Mouse (Mus musculus): ENCODE results near the gene Clca2.
A peak's percentile ranks its signal among the peaks of the same experiment; 100 is the strongest.

Gene Clca2

DNA sequence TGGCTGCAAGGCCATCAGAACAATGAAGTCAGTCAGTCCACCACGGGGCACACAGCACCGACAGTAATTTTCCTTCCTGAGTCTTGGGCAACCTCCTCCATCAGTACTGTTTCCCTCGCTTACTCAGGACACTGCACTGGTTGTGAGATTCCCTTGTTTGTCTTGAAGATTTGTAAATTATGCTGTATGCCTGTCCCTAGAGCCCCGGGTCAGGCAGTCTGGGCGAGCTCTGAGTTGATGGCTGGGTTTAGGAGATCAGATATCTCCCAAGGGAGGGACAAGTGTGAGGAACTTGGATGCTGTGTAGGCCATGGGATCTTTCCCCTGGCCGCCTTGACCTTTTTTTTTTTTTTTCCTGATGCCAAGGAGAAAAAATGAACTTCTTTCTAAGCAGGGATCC is at the start of gene Clca2:
Gene Clca2, minus strand, starts transcription at position 153 of the 400 bp plus-strand sequence.
- DNase-seq = no peak

DNA sequence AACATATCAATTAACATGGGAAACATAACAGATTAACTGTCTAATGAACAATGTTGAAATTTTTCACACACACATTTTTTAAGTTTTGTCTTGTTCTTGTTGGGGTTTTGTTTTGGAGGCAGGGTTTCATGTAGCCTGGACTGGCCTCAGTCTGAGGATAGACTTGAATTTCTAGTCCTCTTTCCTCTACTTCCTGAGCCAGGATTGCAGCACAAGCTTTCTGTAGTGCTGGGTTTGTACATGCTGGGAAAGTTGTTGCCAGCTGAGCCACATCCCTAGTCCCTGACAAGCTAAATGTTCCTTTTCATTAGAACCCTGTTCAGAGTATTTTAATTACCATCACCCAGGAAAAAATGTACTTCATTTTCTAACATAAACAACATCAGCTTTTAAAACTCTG is 48.7 kb upstream of the Clca2 start:
- DNase-seq = no peak

DNA sequence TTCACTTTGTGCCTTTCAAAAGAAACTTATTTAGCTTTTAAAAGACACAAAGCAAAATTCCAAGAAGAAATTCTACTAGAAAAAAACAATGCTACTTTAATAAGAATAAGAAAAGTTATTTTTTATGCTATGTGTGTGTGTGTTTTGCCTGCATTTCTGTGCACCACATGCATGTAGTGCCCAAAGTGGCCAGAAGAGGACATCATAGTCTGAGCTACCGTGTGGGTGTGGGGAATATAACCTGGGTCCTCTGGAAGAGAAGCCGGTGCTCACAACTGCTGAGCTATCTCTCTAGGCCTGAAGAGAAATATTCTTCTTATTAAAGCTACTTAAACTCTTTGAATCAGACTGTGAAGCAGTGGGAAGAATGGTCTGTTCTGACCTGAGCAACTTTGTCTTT is 48.2 kb upstream of the Clca2 start:
- DNase-seq = no peak

DNA sequence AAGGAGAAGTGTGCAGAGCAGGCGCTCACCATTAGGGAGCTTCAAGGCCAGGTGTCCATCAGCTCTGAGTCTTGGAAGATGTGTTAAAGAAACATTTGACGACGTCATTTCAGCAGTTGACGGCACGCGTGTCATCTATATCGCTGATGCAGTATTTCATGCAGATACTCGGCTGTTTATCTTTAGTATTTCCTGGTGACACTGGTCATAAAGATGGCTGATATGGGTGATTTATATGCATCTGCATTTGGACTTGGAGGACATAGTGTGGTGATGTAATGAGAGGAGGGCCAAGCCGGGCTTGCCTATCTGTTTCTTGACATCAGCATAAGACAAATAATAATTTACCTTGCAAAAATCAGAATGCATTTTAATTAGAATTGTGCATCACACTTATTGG is 47.6 kb upstream of the Clca2 start:
- no peak for DNase-seq

DNA sequence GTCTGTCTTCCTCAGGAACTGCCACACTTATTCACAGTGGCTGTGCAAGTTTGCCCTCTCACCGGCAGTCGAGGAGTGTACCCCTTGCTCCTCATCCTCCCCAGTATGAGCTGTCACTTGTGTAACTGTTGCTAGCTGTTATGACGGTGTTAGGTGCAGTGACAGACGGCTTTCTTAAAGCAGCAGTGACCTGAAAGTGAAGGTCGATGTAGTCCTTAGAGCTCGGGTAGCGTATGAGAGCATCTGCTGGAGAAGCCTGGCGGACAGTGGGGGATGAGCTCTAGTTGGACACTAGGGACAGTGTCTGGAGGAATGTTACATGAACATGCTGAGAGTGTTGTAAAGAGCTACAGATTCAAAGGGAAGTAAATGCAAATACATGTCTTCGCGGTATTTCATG is 44.6 kb upstream of the Clca2 start:
- no peak for DNase-seq

DNA sequence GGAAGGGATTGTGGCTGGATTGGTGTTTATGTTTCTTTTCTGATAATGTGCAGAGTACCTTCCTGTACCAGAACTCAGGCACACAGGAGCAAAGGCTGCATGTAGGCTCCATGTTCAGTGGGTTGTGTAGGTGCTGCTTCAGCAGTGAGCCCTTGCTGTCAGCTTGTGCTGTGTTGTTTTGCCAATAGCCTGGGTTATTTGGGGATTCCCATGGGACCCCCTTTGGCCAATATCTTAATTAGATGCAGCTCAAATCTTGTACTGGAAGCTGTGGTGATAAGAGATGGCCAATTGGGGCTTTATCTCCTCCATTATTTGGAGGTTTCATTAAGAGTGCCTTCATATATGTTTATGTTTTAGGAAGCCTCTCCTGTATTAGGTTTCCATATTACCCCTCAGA is 43.7 kb upstream of the Clca2 start:
- no peak for DNase-seq

DNA sequence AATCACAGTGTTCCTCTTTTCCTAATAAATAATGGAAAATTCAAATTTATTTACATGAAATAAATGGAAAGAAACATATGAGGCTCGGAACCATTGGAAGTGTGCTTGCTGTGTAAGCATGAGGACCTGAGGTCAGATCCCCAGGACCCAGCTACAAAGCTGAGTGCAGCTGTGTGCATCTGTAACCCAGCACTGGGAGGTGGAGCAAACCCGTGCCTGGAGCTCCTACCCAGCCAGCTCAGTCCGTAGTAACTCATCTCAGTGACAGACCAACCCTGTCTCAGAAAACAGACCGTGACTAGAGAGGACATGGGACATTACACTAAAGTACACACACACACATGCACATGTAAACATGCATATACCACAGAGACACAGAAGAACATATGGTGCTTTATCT is 41.0 kb upstream of the Clca2 start:
- DNase-seq = no peak

DNA sequence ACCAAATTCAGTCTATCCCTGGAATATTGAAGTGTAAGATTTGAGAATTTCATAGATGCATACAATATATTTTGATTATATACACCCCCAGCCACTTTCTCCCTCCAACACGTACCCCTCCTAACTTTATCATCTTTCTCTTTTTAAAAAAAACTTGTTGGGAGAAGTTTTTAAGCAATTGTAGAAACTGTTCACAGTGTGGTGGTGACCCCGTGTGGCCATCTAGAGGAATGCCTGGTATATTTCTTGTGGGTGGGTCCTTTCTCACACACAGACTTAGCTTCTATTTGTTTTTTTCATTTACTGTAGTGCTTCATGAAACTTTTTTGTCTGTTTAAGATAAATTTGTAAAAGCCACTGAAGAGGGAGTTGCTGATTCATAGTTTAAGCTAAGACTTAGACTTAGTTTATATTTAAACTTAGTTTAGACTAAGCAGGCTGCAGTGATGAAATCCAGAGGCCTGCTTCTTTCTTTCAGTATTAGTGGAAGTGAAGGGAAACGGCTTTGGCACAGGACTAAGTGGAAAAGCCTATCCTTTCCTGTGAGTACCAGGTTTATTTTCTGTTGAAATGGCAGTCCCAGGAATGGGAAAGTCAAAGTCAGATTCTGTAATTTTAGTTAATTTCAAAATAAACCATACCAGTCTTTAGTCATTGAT is 32.1 kb upstream of the Clca2 start:
- peak; percentile 56 to 60 for DNase-seq

DNA sequence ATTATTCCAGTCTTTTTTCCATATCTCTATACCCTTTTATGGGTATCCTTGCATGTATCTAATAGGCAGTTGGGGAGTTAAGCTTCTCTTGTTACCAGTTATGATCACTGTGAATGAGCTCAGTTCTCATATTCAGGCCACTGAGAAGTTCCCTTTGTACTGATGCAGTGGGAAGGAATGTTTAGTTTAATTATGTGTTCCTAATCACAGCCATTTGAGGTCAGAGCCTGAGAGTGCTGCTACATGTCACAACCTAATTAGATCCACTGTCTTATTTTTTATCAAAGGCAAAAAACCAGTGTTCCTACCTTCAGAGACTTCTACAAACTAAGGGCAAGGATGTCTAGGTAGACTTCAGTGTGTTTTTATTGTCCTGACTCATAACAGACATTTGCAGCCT is 30.1 kb upstream of the Clca2 start:
- no peak for DNase-seq

DNA sequence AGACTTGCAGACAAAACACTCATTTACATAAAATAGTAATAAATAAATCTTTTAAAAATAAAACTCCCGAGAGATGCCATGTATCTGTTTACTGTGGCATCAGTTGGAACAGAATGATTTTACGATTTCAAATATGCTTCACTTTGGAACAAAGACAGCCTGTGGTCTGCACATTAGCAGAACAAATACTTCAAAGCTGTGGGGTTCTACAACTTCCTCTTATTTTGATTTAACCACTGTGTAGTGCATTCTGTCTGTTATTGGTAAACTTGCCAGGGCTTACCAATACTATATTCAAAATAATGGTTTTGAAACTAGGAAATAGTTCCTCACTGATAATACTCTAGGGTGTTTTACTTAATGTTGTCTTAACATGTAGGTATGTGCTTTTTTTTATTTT is 27.4 kb upstream of the Clca2 start:
- DNase-seq = no peak

DNA sequence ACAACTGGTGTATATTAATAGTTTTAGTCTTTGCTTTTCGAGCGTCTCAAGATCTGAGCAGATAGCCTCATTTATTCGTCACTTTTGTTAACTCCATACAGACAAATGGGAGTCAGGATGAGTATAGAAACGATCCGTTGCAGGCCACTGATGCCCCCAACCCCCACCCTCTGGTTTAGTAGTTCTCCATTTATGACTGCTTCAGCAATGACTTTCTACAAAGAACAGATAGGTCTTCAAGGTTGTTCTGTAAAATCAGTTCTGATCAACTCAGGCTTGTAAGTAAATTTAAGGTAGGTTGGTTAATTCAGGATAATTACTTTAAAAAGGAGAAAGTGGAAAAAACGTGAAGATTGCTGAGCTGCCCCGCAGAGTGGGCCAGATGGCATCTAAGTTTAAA is 20.2 kb upstream of the Clca2 start:
- peak; percentile 25 to 31 for DNase-seq

DNA sequence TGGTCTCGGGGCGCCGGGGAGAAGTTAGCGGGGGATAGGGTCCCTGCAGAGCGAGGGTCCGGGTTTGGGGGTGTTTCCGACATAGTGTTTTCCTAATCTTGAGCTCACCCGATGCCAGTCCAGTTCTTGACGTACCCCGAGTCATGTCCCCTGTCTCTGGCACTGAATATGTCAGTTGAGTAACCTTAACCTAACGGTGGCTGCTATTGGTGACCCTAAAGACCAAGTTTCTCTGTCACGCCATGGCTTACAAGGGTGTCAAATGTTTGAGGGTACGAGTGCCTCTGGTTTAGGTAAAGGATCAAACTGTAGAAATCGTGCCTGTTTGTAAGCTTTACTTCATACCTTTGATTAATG is 19.7 kb upstream of the Clca2 start:
- no peak for DNase-seq

DNA sequence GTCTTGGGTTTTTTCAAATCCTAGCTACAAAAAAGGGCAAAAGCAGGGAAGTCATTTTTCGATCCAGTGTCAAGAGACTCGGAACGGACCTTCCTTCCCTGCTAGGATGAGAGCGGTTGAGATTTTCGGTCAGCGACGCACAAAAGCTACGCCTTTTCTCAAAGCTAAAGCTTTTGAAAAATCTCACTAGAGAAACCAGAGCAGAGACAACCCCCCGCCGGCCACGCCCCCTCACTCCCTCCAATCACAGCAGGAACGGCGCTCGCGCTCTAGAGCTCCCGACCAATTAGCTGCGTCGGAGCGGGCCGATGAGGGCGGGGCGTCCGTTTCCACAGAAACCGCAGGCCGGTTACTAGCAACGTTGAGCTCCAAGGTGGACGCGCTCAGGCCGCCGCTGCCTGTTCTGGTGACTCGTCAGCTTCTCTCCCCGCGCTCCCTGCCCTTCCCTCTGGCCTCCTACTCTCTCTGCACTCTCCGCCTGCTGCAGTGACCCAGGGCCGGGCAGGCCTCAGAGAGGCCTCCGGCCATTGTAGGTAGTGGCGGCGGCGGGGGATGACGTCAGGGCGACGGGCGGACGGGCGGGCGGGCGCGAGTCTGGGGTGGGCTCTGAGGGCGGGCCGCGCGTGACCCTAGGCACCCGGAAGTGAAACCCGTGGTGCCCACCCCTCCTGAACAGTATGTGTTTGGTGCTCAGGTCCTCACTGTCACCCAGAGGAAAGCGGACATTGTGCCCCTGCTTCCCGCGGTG is 19.2 kb upstream of the Clca2 start, which contains the start of gene Odf2l:
Gene Odf2l, plus strand, starts transcription at position 335 of the 748 bp plus-strand sequence.
- peak; percentile 98 for DNase-seq

DNA sequence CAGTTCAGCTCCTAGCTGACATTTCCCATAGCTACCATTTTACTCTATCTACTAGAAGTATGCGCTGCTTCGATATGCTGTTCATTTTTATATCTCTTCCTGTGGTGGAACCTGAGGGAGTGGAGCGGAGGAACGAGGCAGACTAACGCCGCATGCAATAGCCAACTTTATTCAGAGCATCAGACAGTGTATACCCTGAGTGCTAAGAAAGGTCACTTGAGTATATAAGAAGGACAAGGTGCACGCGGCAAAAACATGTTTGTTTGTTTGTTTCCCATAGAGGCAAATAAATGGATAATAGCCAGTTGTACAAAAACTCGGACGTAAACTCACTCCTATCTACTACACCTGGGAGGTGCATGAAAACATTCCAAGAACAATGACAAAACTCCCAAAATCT is 18.4 kb upstream of the Clca2 start:
- no peak for DNase-seq

DNA sequence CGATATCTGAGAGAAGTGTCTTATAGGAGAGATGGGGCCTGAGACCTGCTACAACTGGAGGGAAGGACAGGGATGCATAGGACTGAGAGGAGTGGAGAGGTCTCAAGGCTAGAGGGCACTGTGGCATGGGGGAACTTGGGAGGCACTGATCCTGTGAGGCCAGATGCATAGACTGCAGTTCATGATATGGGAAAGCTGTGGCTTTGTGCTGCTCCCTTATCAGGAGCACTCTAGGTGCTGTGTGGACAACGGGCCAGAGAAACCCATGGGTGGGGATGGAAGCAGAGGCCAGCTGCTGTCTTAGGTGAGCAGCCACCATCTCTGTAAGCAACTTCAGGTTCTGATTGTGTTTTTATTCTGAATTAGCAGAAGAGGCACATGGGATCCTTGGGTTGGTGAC is 15.9 kb upstream of the Clca2 start:
- DNase-seq = no peak

DNA sequence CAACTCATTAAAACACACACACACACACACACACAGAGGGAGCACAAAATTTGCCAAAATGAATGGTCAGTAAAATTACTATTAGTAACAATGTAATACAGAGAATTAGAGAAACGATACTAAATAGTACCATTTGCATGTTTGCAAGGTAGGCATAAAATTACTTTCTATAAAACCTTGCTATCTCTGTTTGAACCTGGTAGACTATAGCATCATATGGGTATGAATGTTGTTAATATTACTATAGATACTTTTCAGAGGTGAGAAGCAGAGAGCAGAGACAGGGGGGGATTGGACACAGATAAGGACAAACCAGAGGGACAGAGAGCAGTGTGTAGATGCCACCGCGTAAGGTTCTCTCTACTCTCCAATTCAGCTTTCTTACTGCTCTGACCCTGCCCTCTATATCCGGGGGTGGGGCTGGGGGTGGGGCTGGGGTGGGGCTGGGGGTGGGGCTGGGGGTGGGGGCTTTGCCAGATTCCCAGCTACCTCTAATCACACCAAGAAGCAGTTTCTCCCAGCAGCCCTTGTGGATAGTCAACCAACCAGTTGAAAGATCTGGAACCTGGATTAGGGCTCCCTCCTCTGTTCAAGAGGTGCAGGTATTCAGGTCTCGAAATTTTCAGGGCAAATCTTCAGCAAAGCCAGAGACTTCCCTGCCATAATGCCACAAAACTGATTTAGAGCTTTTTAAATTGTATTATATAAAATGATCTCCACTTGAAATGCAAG is 6.7 kb upstream of the Clca2 start:
- DNase-seq = no peak

DNA sequence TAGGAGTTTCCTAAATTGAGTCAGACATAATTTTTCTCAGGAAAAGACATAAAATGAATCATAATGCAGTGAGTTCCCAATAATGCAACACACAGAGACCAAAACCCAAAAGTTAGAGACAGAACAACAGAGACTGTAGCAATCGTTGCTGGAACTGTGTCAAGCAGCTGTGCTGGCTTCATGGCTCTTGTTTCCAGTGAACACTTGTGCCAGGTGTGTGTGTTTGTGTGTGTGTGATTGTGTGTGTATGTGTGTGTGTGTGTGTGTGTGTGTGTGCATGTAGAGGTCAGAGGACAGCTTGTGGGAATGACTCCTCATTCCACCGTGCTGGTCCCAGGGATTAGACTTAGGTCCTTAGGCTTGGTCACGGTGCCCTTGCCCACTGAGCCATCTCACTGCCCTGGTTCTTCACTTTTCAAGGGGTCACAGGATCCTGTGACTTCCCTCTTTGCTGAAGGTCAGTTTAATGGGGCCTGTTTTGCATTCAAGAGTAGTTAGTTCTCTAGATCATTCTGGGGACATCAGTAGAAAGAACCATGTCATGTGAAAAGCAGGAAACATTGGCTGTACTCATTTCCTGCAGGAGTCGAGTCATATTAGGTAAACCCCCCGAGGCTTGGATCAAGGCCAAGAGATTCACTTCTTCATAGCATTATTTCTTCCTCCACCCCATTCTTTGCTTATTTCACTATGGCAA is 6.0 kb upstream of the Clca2 start:
- DNase-seq = no peak

DNA sequence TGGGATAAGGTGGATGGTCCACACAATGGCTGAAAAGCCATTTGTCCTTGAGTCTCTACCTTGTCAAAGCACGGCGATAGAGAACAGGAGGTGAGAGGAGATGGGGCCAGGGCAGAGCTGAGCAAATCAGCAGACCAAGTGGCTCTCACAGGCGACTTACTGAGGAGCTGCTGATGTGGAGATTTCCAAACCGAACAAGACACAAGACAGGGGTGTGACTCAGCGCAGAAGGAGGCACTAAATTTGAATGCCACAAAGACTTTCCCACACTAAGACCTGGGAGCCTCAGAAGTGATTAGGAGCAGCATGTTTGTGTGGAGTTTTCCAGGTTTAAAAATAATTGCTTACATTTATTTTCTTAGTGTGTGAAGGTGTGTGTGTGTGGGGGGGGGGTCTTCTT is 4.5 kb upstream of the Clca2 start:
- DNase-seq = no peak

DNA sequence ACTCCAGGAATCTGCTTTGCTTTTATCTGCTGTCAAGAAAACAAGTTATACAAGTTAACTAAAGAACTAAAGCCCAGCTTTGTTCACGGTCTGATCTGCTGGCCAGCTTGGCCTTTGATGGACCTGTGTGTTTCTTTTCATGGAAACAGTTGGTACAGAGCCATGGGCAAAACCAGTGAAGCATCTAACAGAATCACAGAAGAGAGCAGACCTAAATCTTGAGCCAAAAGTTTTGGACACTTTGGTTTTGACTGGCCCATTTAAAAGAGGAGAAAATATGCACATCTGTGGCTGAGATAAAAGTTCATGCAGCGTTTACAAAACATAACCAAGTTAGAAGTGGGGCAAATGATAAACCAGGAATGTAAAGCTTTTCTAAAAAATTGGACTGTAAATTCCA is 4.1 kb upstream of the Clca2 start:
- DNase-seq = no peak

DNA sequence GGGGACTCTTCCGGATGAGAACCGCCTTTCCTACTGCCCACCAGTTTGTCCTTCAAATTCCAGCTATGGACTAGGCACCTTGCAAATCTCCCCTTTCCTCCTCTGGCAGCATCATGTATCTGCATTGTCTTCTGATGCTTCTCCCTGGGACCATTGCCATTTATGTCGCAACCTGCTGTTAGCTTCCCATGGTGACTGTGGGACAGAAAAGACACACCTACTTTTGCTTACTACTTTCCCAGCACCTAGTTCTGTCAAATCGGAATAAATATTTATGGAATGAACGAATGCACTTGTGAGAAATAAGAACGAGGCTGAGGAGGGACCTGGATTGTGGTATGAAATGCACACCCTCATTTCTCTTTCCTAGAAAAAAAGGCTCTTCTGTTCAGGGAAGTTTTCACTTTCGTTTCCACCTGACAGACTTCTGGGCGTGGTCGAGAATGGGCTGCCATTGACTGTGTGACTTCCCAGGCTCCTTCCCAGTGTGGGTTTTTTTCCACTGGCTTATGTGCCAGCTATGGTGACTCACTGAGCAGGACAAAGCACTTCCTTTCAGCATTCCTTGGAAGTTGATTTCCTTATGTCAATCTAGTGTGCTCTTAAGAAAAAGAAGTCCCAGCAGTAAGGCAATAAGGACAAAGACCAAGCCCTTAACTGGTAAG is 2.8 kb upstream of the Clca2 start:
- DNase-seq = no peak

DNA sequence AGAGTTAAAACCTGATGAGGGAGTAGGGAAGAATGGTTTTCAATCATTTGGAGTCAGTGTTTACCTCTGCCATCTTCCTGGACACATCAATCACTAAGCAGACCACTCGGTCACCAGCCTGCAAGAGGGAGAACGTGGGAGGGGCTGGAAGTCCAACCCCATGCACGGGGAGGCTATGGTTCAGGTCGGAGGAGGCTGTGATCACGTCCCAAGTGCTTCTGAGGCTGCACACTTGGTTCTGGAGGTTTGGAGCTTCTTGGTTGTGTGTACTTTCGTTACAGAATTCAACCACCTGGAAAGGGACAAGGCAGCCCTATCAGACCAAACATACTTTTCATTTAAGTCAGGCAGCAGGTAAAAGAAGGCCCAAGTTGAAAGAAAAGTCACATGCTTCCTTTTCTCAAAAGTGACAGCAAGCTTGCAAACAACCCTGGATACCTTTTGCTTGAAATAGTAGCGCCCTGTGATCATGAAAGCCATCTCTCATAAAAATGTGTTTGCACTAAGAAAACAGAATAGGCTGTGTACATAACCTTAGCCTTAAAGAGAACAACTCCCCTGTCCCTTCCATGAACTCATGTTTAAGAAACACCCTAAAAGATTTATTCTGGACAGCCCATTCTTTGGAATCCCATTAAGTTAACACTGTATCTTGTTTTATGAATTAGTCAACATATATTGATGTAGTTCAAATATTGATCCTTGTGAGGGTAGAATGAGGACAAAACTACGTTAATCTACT is 11.2 kb downstream of the Clca2 start:
- DNase-seq = no peak

DNA sequence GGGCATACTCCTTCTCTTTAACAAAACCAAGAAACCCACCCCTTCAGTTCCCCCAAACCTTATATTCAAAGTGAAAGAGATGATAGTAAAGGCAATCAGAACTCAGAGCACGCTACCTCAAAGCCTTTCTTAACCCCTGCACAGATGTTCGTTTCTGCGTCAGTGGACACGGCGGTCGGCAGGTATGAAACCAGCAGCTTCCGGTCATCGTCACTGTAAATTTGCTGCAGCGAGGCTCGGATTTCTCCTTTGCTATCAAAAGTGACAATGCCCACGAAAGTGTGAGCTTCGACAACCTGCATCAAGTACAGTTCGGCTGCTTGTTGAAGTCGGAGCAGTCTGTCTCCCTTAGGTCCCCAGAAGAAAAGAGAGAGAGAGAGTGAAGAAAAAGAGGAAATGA is 13.1 kb downstream of the Clca2 start:
- DNase-seq = no peak
